Mouse (Mus musculus) olfactory bulb, adult 2 months (tissue): ENCODE data around the gene Cacng1.

Experiments
- CTCF ChIP-seq: fragments of 200-500 bp; IDR thresholded peaks from 2 replicates; pipeline ENCODE4 v1.5.1; 2012; ENCODE audit warnings: low read depth, mild to moderate bottlenecking, low read length, moderate library complexity; ENCODE audit not compliant: insufficient read depth
- POLR2A ChIP-seq: fragments of 200-500 bp; IDR thresholded peaks from 2 replicates; pipeline ENCODE4 v1.6.1; 2012; ENCODE audit warnings: mild to moderate bottlenecking, low read depth, low read length, moderate library complexity; ENCODE audit not compliant: insufficient read depth

DNA sequence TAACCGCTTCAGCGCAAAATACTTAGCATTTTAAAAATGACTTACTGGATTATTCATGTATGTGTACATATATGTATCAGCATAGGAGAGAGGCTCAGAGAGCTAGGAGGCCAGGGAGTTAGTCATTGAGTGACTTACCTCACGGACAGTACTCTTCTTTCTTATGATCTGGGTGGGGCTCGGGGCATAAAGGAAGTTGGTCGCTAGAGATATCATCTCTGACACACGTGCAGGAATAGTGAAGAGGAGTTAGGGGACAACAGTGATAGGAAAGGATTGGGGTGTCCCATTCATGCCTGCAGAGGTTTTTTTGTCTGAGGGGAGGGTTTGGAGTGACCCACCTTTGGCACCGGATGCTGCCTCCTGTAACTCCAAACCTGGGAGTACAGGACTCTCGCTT is 8.3 kb upstream of the Cacng1 start:
- TF ChIP-seq CTCF (no peak), POLR2A (no peak)
